Comparison of ENCODE assay signal across 8 mouse cellular contexts in the genomic region with DNA sequence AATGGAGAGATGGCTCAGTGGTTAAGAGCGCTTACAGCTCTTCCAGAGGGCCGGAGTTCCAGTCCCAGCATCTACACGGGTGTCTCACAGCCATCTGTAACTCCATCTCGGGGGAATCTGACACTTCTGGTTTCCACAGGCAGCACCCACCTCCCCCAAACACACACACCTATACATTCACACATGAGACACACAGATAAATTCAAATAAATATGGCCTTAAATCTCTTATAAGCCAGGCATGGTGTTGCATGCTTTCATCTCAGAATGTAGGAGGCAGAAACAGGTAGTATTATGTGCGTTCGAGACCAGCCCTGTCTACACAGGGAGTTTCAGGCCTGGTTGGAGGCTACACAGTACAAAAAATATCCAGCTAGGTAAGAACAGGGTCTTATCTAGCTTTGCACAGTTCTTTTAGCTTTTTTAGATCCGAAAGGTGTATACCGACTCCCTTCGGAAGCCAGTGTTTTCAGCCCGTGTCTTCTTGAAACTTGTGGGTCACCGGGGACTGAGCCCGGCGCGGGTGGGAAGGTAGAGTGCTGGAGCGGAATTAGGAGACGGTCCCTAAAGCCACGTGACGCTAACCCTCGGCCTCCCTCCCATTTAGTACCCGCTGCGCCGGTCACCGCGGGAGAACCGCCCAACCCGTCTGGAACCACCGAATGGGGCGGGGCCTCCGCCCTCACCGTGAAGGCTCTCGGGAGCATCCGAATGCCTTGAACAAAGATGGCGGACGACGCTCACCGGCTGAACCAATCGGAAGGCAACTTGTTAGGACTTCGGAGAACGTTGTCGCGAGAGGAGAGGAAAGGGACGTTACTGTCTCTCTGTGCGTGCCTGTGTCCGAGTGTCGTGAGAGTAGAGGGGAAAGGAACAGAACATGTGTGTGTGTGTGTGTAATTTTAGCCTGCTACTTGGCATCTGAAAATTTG. TPM values are rescaled to one million over a fixed set of nuclear protein-coding genes. Genes with fewer than 3 reads are reported as not detected.
DNase-seq lines count a peak whose midpoint lies in the region; ATAC-seq lines count a peak whose summit lies in the region.

No protein-coding gene starts in this region.

- peak overlapping the region; percentile 75 for H3K9ac ChIP-seq in hindbrain, embryonic 16.5 days (ENCODE audit: low read depth, low read length)

- peak; percentile 100 for DNase-seq in WW6 (ENCODE audit: low read depth, low spot score)
- peak; percentile 94 to 96 for DNase-seq in cerebellum, postnatal 4 days (ENCODE audit: low spot score in 2 of 2)
- peak; percentile 99 for DNase-seq in gastrocnemius, adult 18-20 months (ENCODE audit: low spot score)
- DNase-seq in left cerebral cortex, adult 18-20 months (ENCODE audit: low spot score in 2 of 2), result peak; percentile 97 to 99
- peak; percentile 99 for DNase-seq in right cerebral cortex, adult 18-20 months
- DNase-seq in urinary bladder, postnatal 10 days (ENCODE audit: low spot score), result peak; percentile 87

- WGBS in hindbrain, embryonic 16.5 days, result 3% methylated on average over 45 of the region's 45 CpGs
- WGBS in macrophage (ENCODE audit: missing documents), result 6% methylated on average over 45 of the region's 45 CpGs

- ATAC-seq in hindbrain, embryonic 16.5 days, result peak; percentile 95

- H3K4me3 ChIP-seq in hindbrain, embryonic 16.5 days (ENCODE audit: low read length), result peak overlapping the region; percentile 45
- H3K4me3 ChIP-seq in macrophage (ENCODE audit: inconsistent target), result peak overlapping the region; percentile 58

- H3K4me2 ChIP-seq in hindbrain, embryonic 16.5 days (ENCODE audit: low read length), result peak overlapping the region; percentile 83

- no peaks in the 10 kb centered on the region for H3K79me2 ChIP-seq in macrophage (ENCODE audit: inconsistent target)

- no peaks in the 10 kb centered on the region for H3K27me3 ChIP-seq in hindbrain, embryonic 16.5 days (replicated peaks; ENCODE audit: control insufficient read depth, insufficient read depth, low read length)

- peaks cover 21% of the 10 kb centered on the region for H3K4me1 ChIP-seq in hindbrain, embryonic 16.5 days (ENCODE audit: control insufficient read depth, insufficient read depth, low read depth, low read length)

- H3K9me3 ChIP-seq in hindbrain, embryonic 16.5 days (ENCODE audit: control insufficient read depth, low read length), result no peaks in the 10 kb centered on the region

- peak overlapping the region; percentile 85 for H3K27ac ChIP-seq in hindbrain, embryonic 16.5 days (ENCODE audit: low read depth, low read length)
- H3K27ac ChIP-seq in macrophage, result peak overlapping the region; percentile 57

- H3K36me3 ChIP-seq in hindbrain, embryonic 16.5 days (ENCODE audit: control insufficient read depth, insufficient read depth, low read length), result peaks cover 4% of the 10 kb centered on the region
- H3K36me3 ChIP-seq in macrophage (ENCODE audit: inconsistent target), result no peaks in the 10 kb centered on the region

RNA-seq across cellular contexts. Expression of a gene that starts 1.1 kb away (rescaled TPM):
- 10 to 100 TPM; 39.2 to 51.4 TPM for total RNA-seq in gastrocnemius, adult 18-20 months (2021)
- polyA plus RNA-seq in hindbrain, embryonic 16.5 days (2015; fragmentation: Nextera tagmentation; extraction: Ambion mirVana), result 14.6 and 15.7 TPM in 2 replicates
- total RNA-seq in left cerebral cortex, adult 18-20 months (2021), result 10 to 100 TPM; 95.0 to 97.3 TPM
- total RNA-seq in macrophage (2018; cell fraction: chromatin; rRNA removed), result 1 to 10 TPM in 2 of 26 experiments, under 1 TPM in 1, not detected in 23; 0.58 to 2.1 (median 1.9) TPM
- total RNA-seq in macrophage (2018; cell fraction: cytosol; rRNA removed), result 1 to 10 TPM in 9 of 26 experiments, under 1 TPM in 17; 0.27 to 1.5 (median 0.70) TPM
- total RNA-seq in macrophage (2018; cell fraction: nucleus; rRNA removed), result 1 to 10 TPM in 2 of 26 experiments, under 1 TPM in 15, not detected in 9; 0.30 to 1.8 (median 0.61) TPM
- polyA plus RNA-seq in macrophage (2018), result 1.4 to 1.6 TPM (median 1.5 TPM) in 3 replicates

RNA-seq across cellular contexts. Expression of a gene that starts 26.9 kb away (rescaled TPM):
- under 1 TPM; 0.09 to 0.33 TPM for total RNA-seq in gastrocnemius, adult 18-20 months (2021)
- polyA plus RNA-seq in hindbrain, embryonic 16.5 days (2015; fragmentation: Nextera tagmentation; extraction: Ambion mirVana), result 6.6 and 7.0 TPM in 2 replicates
- total RNA-seq in left cerebral cortex, adult 18-20 months (2021), result 10 to 100 TPM; 39.6 to 40.9 TPM
- total RNA-seq in macrophage (2018; cell fraction: chromatin; rRNA removed), result 1 to 10 TPM in 7 of 26 experiments, under 1 TPM in 12, not detected in 7; 0.32 to 3.8 (median 0.67) TPM
- under 1 TPM in 23 of 26 experiments, not detected in 3; 0.04 to 0.34 (median 0.11) TPM for total RNA-seq in macrophage (2018; cell fraction: cytosol; rRNA removed)
- total RNA-seq in macrophage (2018; cell fraction: nucleus; rRNA removed), result 1 to 10 TPM in 2 of 26 experiments, under 1 TPM in 8, not detected in 16; 0.20 to 4.6 (median 0.38) TPM
- 0.12 to 0.22 TPM (median 0.15 TPM) in 3 replicates for polyA plus RNA-seq in macrophage (2018)

RNA-seq across cellular contexts. Expression of a gene that starts 31.7 kb away (rescaled TPM):
- not detected for total RNA-seq in gastrocnemius, adult 18-20 months (2021)
- polyA plus RNA-seq in hindbrain, embryonic 16.5 days (2015; fragmentation: Nextera tagmentation; extraction: Ambion mirVana), result 0.76 and 1.2 TPM in 2 replicates
- total RNA-seq in left cerebral cortex, adult 18-20 months (2021), result 1 to 10 TPM; 1.8 to 2.2 TPM
- not detected for total RNA-seq in macrophage (2018; cell fraction: chromatin; rRNA removed)
- total RNA-seq in macrophage (2018; cell fraction: cytosol; rRNA removed), result not detected
- total RNA-seq in macrophage (2018; cell fraction: nucleus; rRNA removed), result not detected
- polyA plus RNA-seq in macrophage (2018), result not detected in 3 replicates

RNA-seq across cellular contexts. Expression of a gene that starts 38.7 kb away (rescaled TPM):
- total RNA-seq in gastrocnemius, adult 18-20 months (2021), result 1 to 10 TPM; 3.3 to 4.5 TPM
- polyA plus RNA-seq in hindbrain, embryonic 16.5 days (2015; fragmentation: Nextera tagmentation; extraction: Ambion mirVana), result 50.0 and 52.4 TPM in 2 replicates
- total RNA-seq in left cerebral cortex, adult 18-20 months (2021), result 10 to 100 TPM; 27.1 to 30.8 TPM
- total RNA-seq in macrophage (2018; cell fraction: chromatin; rRNA removed), result 10 to 100 TPM; 29.1 to 75.9 (median 51.8) TPM
- total RNA-seq in macrophage (2018; cell fraction: cytosol; rRNA removed), result 10 to 100 TPM in 19 of 26 experiments, 1 to 10 TPM in 7; 6.4 to 19.5 (median 11.9) TPM
- 10 to 100 TPM; 19.0 to 56.4 (median 38.0) TPM for total RNA-seq in macrophage (2018; cell fraction: nucleus; rRNA removed)
- polyA plus RNA-seq in macrophage (2018), result 7.0 to 14.0 TPM (median 11.5 TPM) in 3 replicates

Comparison
In these comparisons a context has a peak if more than half of its experiments do, and no peak if none do; other contexts are left out.
1. Peak in every context shown above with its lines: DNase-seq, ATAC-seq, H3K4me3 ChIP-seq and H3K27ac ChIP-seq.
2. RNA of a gene that starts 26.9 kb away (total RNA-seq): 39.6 to 40.9 TPM in left cerebral cortex, adult 18-20 months; 0.09 to 0.33 TPM in gastrocnemius, adult 18-20 months; every median in the first group is over 10 times any median in the second.